Mouse (Mus musculus): ENCODE results near the gene Cyp4a29. TPM values are rescaled to one million over a fixed set of nuclear protein-coding genes. Genes with fewer than 3 reads are reported as not detected.

Cyp4a29 gene
- polyA plus RNA-seq (2014; fragmentation: Illumina TruSeq; extraction: RNeasy Lipid Tissue Mini Kit (QIAGEN cat#74804); ENCODE audit: low read depth, low replicate concordance): not detected

GRCm38 (mm10) chr4:115241784-115242183, at the start of gene Cyp4a29:
Gene Cyp4a29, plus strand, starts transcription at chr4:115242084.

GRCm38 (mm10) chr4:115298746-115299145, 56.9 kb downstream of the Cyp4a29 start, which contains the start of gene Cyp4a12a:
Gene Cyp4a12a, plus strand, starts transcription at chr4:115299046.

Other genes starting within 250 kb of the Cyp4a29 start
- gene Stil, start 241.9 kb upstream of the Cyp4a29 start, polyA plus RNA-seq (2014; fragmentation: Illumina TruSeq; extraction: RNeasy Lipid Tissue Mini Kit (QIAGEN cat#74804); ENCODE audit: low read depth, low replicate concordance): 0.53 TPM
- 1.4 TPM for gene Tal1, start 185.7 kb upstream of the Cyp4a29 start, polyA plus RNA-seq (2014; fragmentation: Illumina TruSeq; extraction: RNeasy Lipid Tissue Mini Kit (QIAGEN cat#74804); ENCODE audit: low read depth, low replicate concordance)
- gene Pdzk1ip1, start 153.4 kb upstream of the Cyp4a29 start, polyA plus RNA-seq (2014; fragmentation: Illumina TruSeq; extraction: RNeasy Lipid Tissue Mini Kit (QIAGEN cat#74804); ENCODE audit: low read depth, low replicate concordance): 82.1 TPM
- not detected for gene Cyp4x1, start 107.8 kb upstream of the Cyp4a29 start, polyA plus RNA-seq (2014; fragmentation: Illumina TruSeq; extraction: RNeasy Lipid Tissue Mini Kit (QIAGEN cat#74804); ENCODE audit: low read depth, low replicate concordance)
- 9.2 TPM for gene Cyp4a12a, start 57.0 kb downstream of the Cyp4a29 start, polyA plus RNA-seq (2014; fragmentation: Illumina TruSeq; extraction: RNeasy Lipid Tissue Mini Kit (QIAGEN cat#74804); ENCODE audit: low read depth, low replicate concordance)
- gene Cyp4a12b, start 169.5 kb downstream of the Cyp4a29 start, polyA plus RNA-seq (2014; fragmentation: Illumina TruSeq; extraction: RNeasy Lipid Tissue Mini Kit (QIAGEN cat#74804); ENCODE audit: low read depth, low replicate concordance): 17.5 TPM
- not detected for gene Cyp4a30b, start 210.5 kb downstream of the Cyp4a29 start, polyA plus RNA-seq (2014; fragmentation: Illumina TruSeq; extraction: RNeasy Lipid Tissue Mini Kit (QIAGEN cat#74804); ENCODE audit: low read depth, low replicate concordance)

Measured in kidney, adult 10 weeks (tissue).